Mouse (Mus musculus): ENCODE measurements around the gene Casp3. TPM values are rescaled to one million over a fixed set of nuclear protein-coding genes. Genes with fewer than 3 reads are reported as not detected.

The Casp3 gene
- polyA plus RNA-seq, 1 experiment from 2014 or later = 315 TPM

GRCm38 (mm10) chr8:46585576-46585975, 31.5 kb upstream of the Casp3 start:
- Histone ChIP-seq H3K9me3 (ENCODE audit: control insufficient read depth, low read length) (no peaks in the 10 kb centered on the region), H3K4me3 (replicated peaks; ENCODE audit: low read length) (no peak overlapping the region), H3K36me3 (ENCODE audit: control insufficient read depth, insufficient read depth) (no peaks in the 10 kb centered on the region), H3K9ac (replicated peaks; ENCODE audit: low read depth, low read length) (no peak overlapping the region), H3K27me3 (replicated peaks; ENCODE audit: control insufficient read depth, insufficient read depth, low read length) (no peaks in the 10 kb centered on the region), H3K27ac (ENCODE audit: low read length) (no peak overlapping the region), H3K4me2 (ENCODE audit: low read length) (no peak overlapping the region), H3K4me1 (replicated peaks; ENCODE audit: control insufficient read depth, insufficient read depth, low read length) (no peaks in the 10 kb centered on the region)
- ATAC-seq = no peak
- WGBS = 74% methylated on average over 3 of the region's 3 CpGs

GRCm38 (mm10) chr8:46587911-46588310, 29.2 kb upstream of the Casp3 start:
- Histone ChIP-seq H3K36me3 (ENCODE audit: control insufficient read depth, insufficient read depth) (no peaks in the 10 kb centered on the region), H3K4me1 (replicated peaks; ENCODE audit: control insufficient read depth, insufficient read depth, low read length) (no peaks in the 10 kb centered on the region), H3K4me3 (replicated peaks; ENCODE audit: low read length) (no peak overlapping the region), H3K27ac (ENCODE audit: low read length) (no peak overlapping the region), H3K27me3 (replicated peaks; ENCODE audit: control insufficient read depth, insufficient read depth, low read length) (no peaks in the 10 kb centered on the region), H3K9ac (replicated peaks; ENCODE audit: low read depth, low read length) (no peak overlapping the region), H3K9me3 (ENCODE audit: control insufficient read depth, low read length) (no peaks in the 10 kb centered on the region), H3K4me2 (ENCODE audit: low read length) (no peak overlapping the region)
- 95% methylated on average over 5 of the region's 5 CpGs for WGBS
- no peak for ATAC-seq

- ATAC-seq = no peak
- Histone ChIP-seq H3K36me3 (ENCODE audit: control insufficient read depth, insufficient read depth) (no peaks in the 10 kb centered on the region), H3K4me1 (replicated peaks; ENCODE audit: control insufficient read depth, insufficient read depth, low read length) (no peaks in the 10 kb centered on the region), H3K4me3 (replicated peaks; ENCODE audit: low read length) (no peak overlapping the region), H3K9ac (replicated peaks; ENCODE audit: low read depth, low read length) (no peak overlapping the region), H3K4me2 (ENCODE audit: low read length) (no peak overlapping the region), H3K27me3 (replicated peaks; ENCODE audit: control insufficient read depth, insufficient read depth, low read length) (no peaks in the 10 kb centered on the region), H3K27ac (ENCODE audit: low read length) (no peak overlapping the region), H3K9me3 (ENCODE audit: control insufficient read depth, low read length) (no peaks in the 10 kb centered on the region)
- 93% methylated on average over 2 of the region's 2 CpGs for WGBS
These were observed 28.4 kb upstream of the Casp3 start for GRCm38 (mm10) chr8:46588663-46589062.

- H3K4me3 ChIP-seq (replicated peaks; ENCODE audit: low read length) = no peak overlapping the region
- 65% methylated on average over 8 of the region's 8 CpGs for WGBS
- 0 out of 2 replicates have a peak overlapping the region, but pooled peaks have one; percentile 28 for H3K27ac ChIP-seq (ENCODE audit: low read length)
- no peak overlapping the region for H3K4me2 ChIP-seq (ENCODE audit: low read length)
- no peaks in the 10 kb centered on the region for H3K9me3 ChIP-seq (ENCODE audit: control insufficient read depth, low read length)
- H3K27me3 ChIP-seq (replicated peaks; ENCODE audit: control insufficient read depth, insufficient read depth, low read length) = no peaks in the 10 kb centered on the region
- H3K4me1 ChIP-seq (replicated peaks; ENCODE audit: control insufficient read depth, insufficient read depth, low read length) = no peaks in the 10 kb centered on the region
- H3K36me3 ChIP-seq (ENCODE audit: control insufficient read depth, insufficient read depth) = no peaks in the 10 kb centered on the region
- ATAC-seq = peak; percentile 73
- no peak overlapping the region for H3K9ac ChIP-seq (replicated peaks; ENCODE audit: low read depth, low read length)
These were observed 24.0 kb upstream of the Casp3 start for GRCm38 (mm10) chr8:46593067-46593466.

- no peaks in the 10 kb centered on the region for H3K36me3 ChIP-seq (ENCODE audit: control insufficient read depth, insufficient read depth)
- H3K9me3 ChIP-seq (ENCODE audit: control insufficient read depth, low read length) = no peaks in the 10 kb centered on the region
- H3K4me2 ChIP-seq (ENCODE audit: low read length) = no peak overlapping the region
- H3K27me3 ChIP-seq (replicated peaks; ENCODE audit: control insufficient read depth, insufficient read depth, low read length) = no peaks in the 10 kb centered on the region
- H3K4me3 ChIP-seq (replicated peaks; ENCODE audit: low read length) = no peak overlapping the region
- no peak overlapping the region for H3K27ac ChIP-seq (ENCODE audit: low read length)
- WGBS = 72% methylated on average over 2 of the region's 2 CpGs
- no peaks in the 10 kb centered on the region for H3K4me1 ChIP-seq (replicated peaks; ENCODE audit: control insufficient read depth, insufficient read depth, low read length)
- ATAC-seq = peak; percentile 72
- H3K9ac ChIP-seq (replicated peaks; ENCODE audit: low read depth, low read length) = no peak overlapping the region
These were observed 23.3 kb upstream of the Casp3 start for GRCm38 (mm10) chr8:46593772-46594171.

GRCm38 (mm10) chr8:46595593-46595992, 21.5 kb upstream of the Casp3 start:
- H3K27me3 ChIP-seq (replicated peaks; ENCODE audit: control insufficient read depth, insufficient read depth, low read length) = no peaks in the 10 kb centered on the region
- H3K4me1 ChIP-seq (replicated peaks; ENCODE audit: control insufficient read depth, insufficient read depth, low read length) = no peaks in the 10 kb centered on the region
- 85% methylated on average over 2 of the region's 2 CpGs for WGBS
- H3K4me2 ChIP-seq (ENCODE audit: low read length) = no peak overlapping the region
- no peak for ATAC-seq
- H3K27ac ChIP-seq (ENCODE audit: low read length) = no peak overlapping the region
- H3K36me3 ChIP-seq (ENCODE audit: control insufficient read depth, insufficient read depth) = no peaks in the 10 kb centered on the region
- no peaks in the 10 kb centered on the region for H3K9me3 ChIP-seq (ENCODE audit: control insufficient read depth, low read length)
- no peak overlapping the region for H3K9ac ChIP-seq (replicated peaks; ENCODE audit: low read depth, low read length)
- no peak overlapping the region for H3K4me3 ChIP-seq (replicated peaks; ENCODE audit: low read length)

- H3K36me3 ChIP-seq (ENCODE audit: control insufficient read depth, insufficient read depth) = no peaks in the 10 kb centered on the region
- no peaks in the 10 kb centered on the region for H3K4me1 ChIP-seq (replicated peaks; ENCODE audit: control insufficient read depth, insufficient read depth, low read length)
- H3K4me2 ChIP-seq (ENCODE audit: low read length) = no peak overlapping the region
- H3K9ac ChIP-seq (replicated peaks; ENCODE audit: low read depth, low read length) = no peak overlapping the region
- H3K4me3 ChIP-seq (replicated peaks; ENCODE audit: low read length) = no peak overlapping the region
- no peak overlapping the region for H3K27ac ChIP-seq (ENCODE audit: low read length)
- no peak for ATAC-seq
- WGBS = 94% methylated on average over 2 of the region's 2 CpGs
- no peaks in the 10 kb centered on the region for H3K27me3 ChIP-seq (replicated peaks; ENCODE audit: control insufficient read depth, insufficient read depth, low read length)
- H3K9me3 ChIP-seq (ENCODE audit: control insufficient read depth, low read length) = no peaks in the 10 kb centered on the region
These were observed 20.6 kb upstream of the Casp3 start for GRCm38 (mm10) chr8:46596530-46596929.

GRCm38 (mm10) chr8:46597411-46597810, 19.7 kb upstream of the Casp3 start:
- H3K36me3 ChIP-seq (ENCODE audit: control insufficient read depth, insufficient read depth) = no peaks in the 10 kb centered on the region
- no peaks in the 10 kb centered on the region for H3K4me1 ChIP-seq (replicated peaks; ENCODE audit: control insufficient read depth, insufficient read depth, low read length)
- H3K4me2 ChIP-seq (ENCODE audit: low read length) = no peak overlapping the region
- WGBS = 81% methylated on average over 2 of the region's 2 CpGs
- H3K4me3 ChIP-seq (replicated peaks; ENCODE audit: low read length) = no peak overlapping the region
- no peaks in the 10 kb centered on the region for H3K9me3 ChIP-seq (ENCODE audit: control insufficient read depth, low read length)
- H3K27ac ChIP-seq (ENCODE audit: low read length) = no peak overlapping the region
- ATAC-seq = no peak
- H3K27me3 ChIP-seq (replicated peaks; ENCODE audit: control insufficient read depth, insufficient read depth, low read length) = no peaks in the 10 kb centered on the region
- no peak overlapping the region for H3K9ac ChIP-seq (replicated peaks; ENCODE audit: low read depth, low read length)

- H3K27me3 ChIP-seq (replicated peaks; ENCODE audit: control insufficient read depth, insufficient read depth, low read length) = no peaks in the 10 kb centered on the region
- H3K9ac ChIP-seq (replicated peaks; ENCODE audit: low read depth, low read length) = no peak overlapping the region
- WGBS = 89% methylated on average over 2 of the region's 2 CpGs
- H3K4me2 ChIP-seq (ENCODE audit: low read length) = no peak overlapping the region
- no peaks in the 10 kb centered on the region for H3K36me3 ChIP-seq (ENCODE audit: control insufficient read depth, insufficient read depth)
- no peaks in the 10 kb centered on the region for H3K9me3 ChIP-seq (ENCODE audit: control insufficient read depth, low read length)
- H3K4me1 ChIP-seq (replicated peaks; ENCODE audit: control insufficient read depth, insufficient read depth, low read length) = no peaks in the 10 kb centered on the region
- ATAC-seq = no peak
- H3K4me3 ChIP-seq (replicated peaks; ENCODE audit: low read length) = no peak overlapping the region
- H3K27ac ChIP-seq (ENCODE audit: low read length) = no peak overlapping the region
These were observed 19.0 kb upstream of the Casp3 start for GRCm38 (mm10) chr8:46598114-46598513.

GRCm38 (mm10) chr8:46598753-46599152, 18.3 kb upstream of the Casp3 start:
- no peak overlapping the region for H3K9ac ChIP-seq (replicated peaks; ENCODE audit: low read depth, low read length)
- H3K9me3 ChIP-seq (ENCODE audit: control insufficient read depth, low read length) = no peaks in the 10 kb centered on the region
- no peaks in the 10 kb centered on the region for H3K4me1 ChIP-seq (replicated peaks; ENCODE audit: control insufficient read depth, insufficient read depth, low read length)
- no peak for ATAC-seq
- no peak overlapping the region for H3K27ac ChIP-seq (ENCODE audit: low read length)
- WGBS = 90% methylated on average over 5 of the region's 5 CpGs
- no peak overlapping the region for H3K4me2 ChIP-seq (ENCODE audit: low read length)
- H3K27me3 ChIP-seq (replicated peaks; ENCODE audit: control insufficient read depth, insufficient read depth, low read length) = no peaks in the 10 kb centered on the region
- no peaks in the 10 kb centered on the region for H3K36me3 ChIP-seq (ENCODE audit: control insufficient read depth, insufficient read depth)
- H3K4me3 ChIP-seq (replicated peaks; ENCODE audit: low read length) = no peak overlapping the region

Data from forebrain, embryonic 16.5 days (tissue).